In the genomic region with DNA sequence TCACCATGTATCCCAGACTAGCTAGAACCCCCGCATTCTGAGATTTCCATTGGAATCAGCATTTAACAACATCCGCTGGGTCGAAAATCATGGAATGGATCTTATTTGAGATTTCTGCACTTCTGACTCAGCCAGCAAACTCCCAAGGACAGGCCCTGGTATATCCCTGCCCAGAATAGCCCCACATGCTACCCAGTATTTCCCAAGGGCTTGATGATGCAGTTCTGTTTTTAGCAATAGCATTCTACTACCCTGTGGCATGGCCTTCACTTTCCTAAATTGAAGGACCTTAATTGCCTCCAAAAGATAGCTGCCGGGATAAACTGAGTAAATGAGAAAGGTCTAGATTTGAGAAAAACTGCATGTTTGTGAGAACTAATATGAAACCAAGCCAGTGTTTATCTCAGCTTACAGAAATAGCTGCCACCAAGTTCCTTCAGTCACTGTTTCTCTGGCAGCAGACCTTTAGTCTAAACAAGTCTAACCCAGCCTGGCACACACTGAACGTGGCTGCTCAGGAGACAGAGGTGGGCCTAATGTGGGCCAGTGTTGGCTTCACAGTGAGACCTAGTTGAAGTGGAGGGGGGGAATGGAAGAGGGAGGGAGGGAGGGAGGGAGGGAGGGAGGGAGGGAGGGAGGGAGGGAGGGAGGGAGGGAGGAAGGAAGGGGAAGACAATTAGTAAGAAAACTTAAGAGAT, we compare ENCODE assay signal across 12 mouse cellular contexts. TPM values are rescaled to one million over a fixed set of nuclear protein-coding genes. Genes with fewer than 3 reads are reported as not detected.
DNase-seq lines count a peak whose midpoint lies in the region; TF ChIP-seq lines count a peak whose summit lies in the region.
"Had no signal": no experiment of that assay in that cellular context is flagged by ENCODE, and none has a peak within 500 bp of the region (broad histone marks: within the 10 kb centered on the region; RNA-seq: fewer than 3 reads in every experiment).

No protein-coding gene starts in this region.

- peak overlapping the region; percentile 85 for H3K27ac ChIP-seq in heart, adult 2 months
- peak overlapping the region; percentile 51 for H3K27ac ChIP-seq in brown adipose tissue, adult 24 weeks (replicated peaks; ENCODE audit: low read depth, low read length)
- H3K27ac ChIP-seq: hindbrain, embryonic 12.5 days had no signal

- WGBS in heart, adult 2 months = 61% methylated on average over 5 of the region's 5 CpGs

- no peak overlapping the region for H3K9ac ChIP-seq in heart, adult 2 months (ENCODE audit: low read depth, low read length)
- H3K9ac ChIP-seq: hindbrain, embryonic 12.5 days had no signal

- peaks cover 3% of the 10 kb centered on the region; the same call in 1 of the 2 replicates for H3K36me3 ChIP-seq in heart, adult 2 months (ENCODE audit: control insufficient read depth, insufficient read depth, low read length)
- H3K36me3 ChIP-seq: hindbrain, embryonic 12.5 days had no signal

- no peak for TF ChIP-seq CTCF in heart, adult 2 months (IDR thresholded peaks at IDR 0.05)

- H3K27me3 ChIP-seq in heart, adult 2 months (ENCODE audit: control insufficient read depth, insufficient read depth, low read length) = no peaks in the 10 kb centered on the region
- H3K27me3 ChIP-seq: hindbrain, embryonic 12.5 days had no signal

- no peak overlapping the region for H3K4me3 ChIP-seq in heart, adult 2 months
- no peak overlapping the region for H3K4me3 ChIP-seq in brown adipose tissue, adult 24 weeks (ENCODE audit: insufficient read depth, low read depth, low read length)
- H3K4me3 ChIP-seq: hindbrain, embryonic 12.5 days had no signal

- TF ChIP-seq EP300 in heart, adult 2 months (IDR thresholded peaks at IDR 0.05; ENCODE audit: insufficient read depth, low read depth, low read length) = no peak

- H3K4me1 ChIP-seq in heart, adult 2 months (ENCODE audit: control insufficient read depth, insufficient read depth, low read length) = peaks cover 14% of the 10 kb centered on the region
- peaks cover 29% of the 10 kb centered on the region for H3K4me1 ChIP-seq in brown adipose tissue, adult 24 weeks (ENCODE audit: control insufficient read depth, insufficient read depth, insufficient read length, low read length)
- H3K4me1 ChIP-seq: hindbrain, embryonic 12.5 days had no signal

- TF ChIP-seq POLR2A in heart, adult 2 months (IDR thresholded peaks at IDR 0.05; ENCODE audit: insufficient read depth, low read depth, low read length) = no peak

- intact Hi-C loops in heart, adult 2 months (cut with DNase I) = no loop called here
- intact Hi-C loops in heart, postnatal 25 days (cut with DNase I) = no loop called here

- peak in 1 of 2 experiments; percentile 29 for DNase-seq in heart, adult 2 months
- no peak for DNase-seq in heart, postnatal 25 days (ENCODE audit: low spot score)
- DNase-seq in adipocyte (ENCODE audit: low spot score) = peak; percentile 86
- DNase-seq in heart, postnatal 4 days = peak; percentile 30
- DNase-seq in urinary bladder, postnatal 36 days (ENCODE audit: low spot score in 2 of 2) = no peak
- DNase-seq in urinary bladder, postnatal 25 days (ENCODE audit: low spot score) = no peak
- DNase-seq: cerebellum, adult 9-11 months; kidney, postnatal 10 days; right cerebral cortex, postnatal 25 days; thymus, postnatal 14 days had no signal

- H3K79me2 ChIP-seq in heart, adult 2 months (replicated peaks; ENCODE audit: control insufficient read depth, insufficient read depth, low read length) = no peaks in the 10 kb centered on the region

RNA-seq across cellular contexts. Expression of a gene that starts 58.2 kb away (rescaled TPM):
- total RNA-seq in heart, adult 2 months (2021) = 10 to 100 TPM; 23.8 to 25.2 TPM
- polyA plus RNA-seq in heart, adult 2 months (2012; rRNA removed) = 10.9 and 20.3 TPM in 2 replicates
- total RNA-seq in heart, postnatal 25 days (2021) = 10 to 100 TPM; 27.5 to 29.8 TPM
- polyA plus RNA-seq in brown adipose tissue, adult 24 weeks (2012; ENCODE audit: insufficient read depth, insufficient read length, missing spikeins) = 6.3 and 10.6 TPM in 2 replicates
- total RNA-seq in heart, postnatal 4 days (2021) = 10 to 100 TPM; 44.7 to 45.0 TPM

Comparison
In these comparisons a context has a peak if more than half of its experiments do, and no peak if none do; other contexts are left out.
1. DNase-seq: peak in adipocyte (single experiment) and heart, postnatal 4 days (single experiment); none in heart, postnatal 25 days (single experiment), urinary bladder, postnatal 36 days (0 of 2) and urinary bladder, postnatal 25 days (single experiment).